Mouse (Mus musculus) urinary bladder, postnatal 4 days (tissue): ENCODE results near the gene Cpox.

Experiments
- DNase-seq, 2 experiments: peaks; one replicate each; pipeline ENCODE4 v3.0.0; 2021 to 2022; ENCODE audit warnings: low spot score in 2 of 2

Gene Cpox

GRCm38 (mm10) chr16:58669264-58669663, 828 bp upstream of the Cpox start:
- no peak for DNase-seq

- DNase-seq = no peak
Observed at GRCm38 (mm10) chr16:58670643-58671042, 551 bp downstream of the Cpox start.

GRCm38 (mm10) chr16:58671212-58671985, 1.3 kb downstream of the Cpox start:
- DNase-seq = no peak

- no peak for DNase-seq
Observed at GRCm38 (mm10) chr16:58672396-58672795, 2.3 kb downstream of the Cpox start.

- DNase-seq = no peak
Observed at GRCm38 (mm10) chr16:58673811-58674410, 3.8 kb downstream of the Cpox start.

- DNase-seq = no peak
Observed at GRCm38 (mm10) chr16:58675256-58675655, 5.2 kb downstream of the Cpox start.

- DNase-seq = no peak
Observed at GRCm38 (mm10) chr16:58676156-58676555, 6.1 kb downstream of the Cpox start.

GRCm38 (mm10) chr16:58676633-58677032, 6.5 kb downstream of the Cpox start:
- DNase-seq = no peak

- DNase-seq = no peak
Observed at GRCm38 (mm10) chr16:58677491-58677890, 7.4 kb downstream of the Cpox start.

- no peak for DNase-seq
Observed at GRCm38 (mm10) chr16:58678660-58679059, 8.6 kb downstream of the Cpox start.

GRCm38 (mm10) chr16:58682046-58682445, 12.0 kb downstream of the Cpox start:
- DNase-seq = no peak

- no peak for DNase-seq
Observed at GRCm38 (mm10) chr16:58682870-58683269, 12.8 kb downstream of the Cpox start.

GRCm38 (mm10) chr16:58683911-58684310, 13.8 kb downstream of the Cpox start:
- DNase-seq = no peak

- no peak for DNase-seq
Observed at GRCm38 (mm10) chr16:58684537-58684936, 14.4 kb downstream of the Cpox start.

- DNase-seq = no peak
Observed at GRCm38 (mm10) chr16:58685548-58686537, 15.8 kb downstream of the Cpox start.

- DNase-seq = no peak
Observed at GRCm38 (mm10) chr16:58688534-58688933, 18.4 kb downstream of the Cpox start.

GRCm38 (mm10) chr16:58689555-58690169, 19.6 kb downstream of the Cpox start:
- DNase-seq = no peak

GRCm38 (mm10) chr16:58690322-58690732, 20.2 kb downstream of the Cpox start:
- no peak for DNase-seq

- no peak for DNase-seq
Observed at GRCm38 (mm10) chr16:58694091-58694490, 24.0 kb downstream of the Cpox start.

GRCm38 (mm10) chr16:58696796-58697195, 26.7 kb downstream of the Cpox start:
- DNase-seq = no peak

- no peak for DNase-seq
Observed at GRCm38 (mm10) chr16:58697261-58697660, 27.2 kb downstream of the Cpox start.

GRCm38 (mm10) chr16:58700174-58700573, 30.1 kb downstream of the Cpox start:
- no peak for DNase-seq
